Mouse (Mus musculus): ENCODE data around the gene Hcrt. TPM values are rescaled to one million over a fixed set of nuclear protein-coding genes. Genes with fewer than 3 reads are reported as not detected.

Gene Hcrt
- total and polyA plus RNA-seq, 2 experiments: not detected

- 80% methylated on average over 6 of the region's 6 CpGs for WGBS
- Histone ChIP-seq H3K27me3 (ENCODE audit: control insufficient read depth, insufficient read depth, low read length) (no peaks in the 10 kb centered on the region), H3K4me3 (ENCODE audit: insufficient read depth, low read depth, low read length) (no peak overlapping the region), H3K27ac (replicated peaks; ENCODE audit: insufficient read depth, low read depth, low read length) (no peak overlapping the region), H3K4me1 (ENCODE audit: control insufficient read depth, insufficient read depth, low read length) (peaks cover 10% of the 10 kb centered on the region), H3K36me3 (ENCODE audit: control insufficient read depth, insufficient read depth, low read length) (peaks cover 4% of the 10 kb centered on the region; the same call in 1 of the 2 replicates), H3K79me2 (ENCODE audit: control insufficient read depth, insufficient read depth, low read length) (peaks cover 63% of the 10 kb centered on the region), H3K9ac (ENCODE audit: low read depth, low read length) (no peak overlapping the region)
- TF ChIP-seq CTCF (IDR thresholded peaks at IDR 0.05; ENCODE audit: low read depth, low read length): no peak
- TF ChIP-seq POLR2A (IDR thresholded peaks at IDR 0.05; ENCODE audit: extremely low read depth, insufficient read depth, low read length): no peak
- DNase-seq (ENCODE audit: extremely low read depth, low read depth, low spot score): no peak
These were observed 32.1 kb downstream of the Hcrt start for GRCm38 (mm10) chr11:100730477-100731205.

- Histone ChIP-seq H3K4me1 (ENCODE audit: control insufficient read depth, insufficient read depth, low read length) (peaks cover 13% of the 10 kb centered on the region), H3K4me3 (ENCODE audit: insufficient read depth, low read depth, low read length) (no peak overlapping the region), H3K36me3 (ENCODE audit: control insufficient read depth, insufficient read depth, low read length) (peaks cover 4% of the 10 kb centered on the region; the same call in 1 of the 2 replicates), H3K27ac (replicated peaks; ENCODE audit: insufficient read depth, low read depth, low read length) (no peak overlapping the region), H3K27me3 (ENCODE audit: control insufficient read depth, insufficient read depth, low read length) (no peaks in the 10 kb centered on the region), H3K79me2 (ENCODE audit: control insufficient read depth, insufficient read depth, low read length) (peaks cover 56% of the 10 kb centered on the region), H3K9ac (ENCODE audit: low read depth, low read length) (no peak overlapping the region)
- no peak for DNase-seq (ENCODE audit: extremely low read depth, low read depth, low spot score)
- no peak for TF ChIP-seq POLR2A (IDR thresholded peaks at IDR 0.05; ENCODE audit: extremely low read depth, insufficient read depth, low read length)
- TF ChIP-seq CTCF (IDR thresholded peaks at IDR 0.05; ENCODE audit: low read depth, low read length): no peak
- WGBS: 82% methylated on average over 4 of the region's 4 CpGs
These were observed 32.8 kb downstream of the Hcrt start for GRCm38 (mm10) chr11:100729976-100730375.

GRCm38 (mm10) chr11:100728601-100729000 is 34.1 kb downstream of the Hcrt start:
- TF ChIP-seq CTCF (IDR thresholded peaks at IDR 0.05; ENCODE audit: low read depth, low read length): no peak
- TF ChIP-seq POLR2A (IDR thresholded peaks at IDR 0.05; ENCODE audit: extremely low read depth, insufficient read depth, low read length): no peak
- Histone ChIP-seq H3K79me2 (ENCODE audit: control insufficient read depth, insufficient read depth, low read length) (peaks cover 46% of the 10 kb centered on the region), H3K4me3 (ENCODE audit: insufficient read depth, low read depth, low read length) (no peak overlapping the region), H3K4me1 (ENCODE audit: control insufficient read depth, insufficient read depth, low read length) (peaks cover 22% of the 10 kb centered on the region), H3K27ac (replicated peaks; ENCODE audit: insufficient read depth, low read depth, low read length) (no peak overlapping the region), H3K36me3 (ENCODE audit: control insufficient read depth, insufficient read depth, low read length) (peaks cover 4% of the 10 kb centered on the region; the same call in 1 of the 2 replicates), H3K9ac (ENCODE audit: low read depth, low read length) (no peak overlapping the region), H3K27me3 (ENCODE audit: control insufficient read depth, insufficient read depth, low read length) (no peaks in the 10 kb centered on the region)
- no peak for DNase-seq (ENCODE audit: extremely low read depth, low read depth, low spot score)
- WGBS: 87% methylated on average over 6 of the region's 6 CpGs

GRCm38 (mm10) chr11:100727201-100727600 is 35.5 kb downstream of the Hcrt start:
- no peak overlapping the region for H3K27ac ChIP-seq (replicated peaks; ENCODE audit: insufficient read depth, low read depth, low read length)
- WGBS: 85% methylated on average over 3 of the region's 3 CpGs
- no peak overlapping the region for H3K4me3 ChIP-seq (ENCODE audit: insufficient read depth, low read depth, low read length)
- peaks cover 28% of the 10 kb centered on the region for H3K4me1 ChIP-seq (ENCODE audit: control insufficient read depth, insufficient read depth, low read length)
- 0 out of 2 replicates have a peak, but pooled peaks cover 2% of the 10 kb centered on the region for H3K36me3 ChIP-seq (ENCODE audit: control insufficient read depth, insufficient read depth, low read length)
- DNase-seq (ENCODE audit: extremely low read depth, low read depth, low spot score): peak; percentile 40
- no peak for TF ChIP-seq POLR2A (IDR thresholded peaks at IDR 0.05; ENCODE audit: extremely low read depth, insufficient read depth, low read length)
- no peak for TF ChIP-seq CTCF (IDR thresholded peaks at IDR 0.05; ENCODE audit: low read depth, low read length)
- H3K79me2 ChIP-seq (ENCODE audit: control insufficient read depth, insufficient read depth, low read length): peaks cover 42% of the 10 kb centered on the region
- H3K9ac ChIP-seq (ENCODE audit: low read depth, low read length): no peak overlapping the region
- no peaks in the 10 kb centered on the region for H3K27me3 ChIP-seq (ENCODE audit: control insufficient read depth, insufficient read depth, low read length)

- peak overlapping the region; percentile 28; the same call in 1 of the 2 replicates for H3K9ac ChIP-seq (ENCODE audit: low read depth, low read length)
- peaks cover 32% of the 10 kb centered on the region for H3K4me1 ChIP-seq (ENCODE audit: control insufficient read depth, insufficient read depth, low read length)
- DNase-seq (ENCODE audit: extremely low read depth, low read depth, low spot score): peak; percentile 61
These were observed 37.7 kb downstream of the Hcrt start for GRCm38 (mm10) chr11:100724919-100725512.

More at GRCm38 (mm10) chr11:100724919-100725512, 37.7 kb downstream of the Hcrt start:
- TF ChIP-seq CTCF (IDR thresholded peaks at IDR 0.05; ENCODE audit: low read depth, low read length): no peak
- no peak for TF ChIP-seq POLR2A (IDR thresholded peaks at IDR 0.05; ENCODE audit: extremely low read depth, insufficient read depth, low read length)
- Histone ChIP-seq H3K36me3 (ENCODE audit: control insufficient read depth, insufficient read depth, low read length) (0 out of 2 replicates have a peak, but pooled peaks cover 2% of the 10 kb centered on the region), H3K27ac (replicated peaks; ENCODE audit: insufficient read depth, low read depth, low read length) (peak overlapping the region; percentile 82), H3K4me3 (ENCODE audit: insufficient read depth, low read depth, low read length) (no peak overlapping the region), H3K79me2 (ENCODE audit: control insufficient read depth, insufficient read depth, low read length) (peaks cover 25% of the 10 kb centered on the region; the same call in 1 of the 2 replicates), H3K27me3 (ENCODE audit: control insufficient read depth, insufficient read depth, low read length) (no peaks in the 10 kb centered on the region)
- 36% methylated on average over 5 of the region's 5 CpGs for WGBS

Measured in liver, adult 2 months (tissue).